Mouse (Mus musculus): ENCODE results near the gene Fancc.
A peak's percentile ranks its signal among the peaks of the same experiment; 100 is the strongest.
"Not testable (repeated sequence)": the region's sequence is repeated elsewhere in the genome, so short reads cannot be mapped to it uniquely, and the experiment has no call there.

Fancc gene

DNA sequence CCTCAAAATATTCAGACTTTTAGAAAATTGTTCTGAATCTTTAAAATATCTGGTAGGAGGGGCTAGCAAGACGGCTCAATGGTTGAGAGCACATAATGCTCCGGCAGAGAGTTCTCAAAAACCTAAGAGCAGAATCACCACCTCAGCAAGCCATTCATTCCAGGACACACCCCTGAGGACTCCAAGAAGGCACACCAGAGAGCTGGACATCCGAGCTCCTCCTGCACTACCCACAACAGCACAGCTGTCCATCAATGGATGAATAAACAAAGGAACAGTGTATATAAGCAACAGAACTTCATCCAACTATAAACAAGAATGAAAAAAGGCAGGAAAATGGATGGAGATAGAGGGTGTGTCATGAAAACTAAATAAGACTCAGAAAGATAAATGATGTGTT, 80.3 kb downstream of the Fancc start:
- DNase-seq: no peak

DNA sequence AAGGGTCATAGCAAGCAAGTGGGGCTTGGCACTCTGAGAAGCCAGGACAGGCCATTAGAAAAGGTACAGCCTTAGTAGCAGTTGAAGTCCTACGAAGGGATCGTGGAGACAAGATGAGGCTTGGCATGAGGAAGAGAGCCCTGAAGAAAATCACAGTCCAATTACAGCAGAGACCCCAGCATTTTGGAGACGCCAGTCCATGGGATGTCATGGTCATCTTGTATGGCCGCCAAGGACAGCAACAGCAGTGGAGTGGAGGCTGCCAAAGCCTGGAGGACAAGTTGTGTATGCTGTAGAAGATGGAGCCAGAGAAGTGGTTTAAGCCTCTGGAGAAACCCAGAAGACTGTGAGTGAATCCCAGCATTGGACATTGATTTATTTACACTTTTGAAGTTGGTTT, 84.4 kb downstream of the Fancc start:
- no peak for DNase-seq

DNA sequence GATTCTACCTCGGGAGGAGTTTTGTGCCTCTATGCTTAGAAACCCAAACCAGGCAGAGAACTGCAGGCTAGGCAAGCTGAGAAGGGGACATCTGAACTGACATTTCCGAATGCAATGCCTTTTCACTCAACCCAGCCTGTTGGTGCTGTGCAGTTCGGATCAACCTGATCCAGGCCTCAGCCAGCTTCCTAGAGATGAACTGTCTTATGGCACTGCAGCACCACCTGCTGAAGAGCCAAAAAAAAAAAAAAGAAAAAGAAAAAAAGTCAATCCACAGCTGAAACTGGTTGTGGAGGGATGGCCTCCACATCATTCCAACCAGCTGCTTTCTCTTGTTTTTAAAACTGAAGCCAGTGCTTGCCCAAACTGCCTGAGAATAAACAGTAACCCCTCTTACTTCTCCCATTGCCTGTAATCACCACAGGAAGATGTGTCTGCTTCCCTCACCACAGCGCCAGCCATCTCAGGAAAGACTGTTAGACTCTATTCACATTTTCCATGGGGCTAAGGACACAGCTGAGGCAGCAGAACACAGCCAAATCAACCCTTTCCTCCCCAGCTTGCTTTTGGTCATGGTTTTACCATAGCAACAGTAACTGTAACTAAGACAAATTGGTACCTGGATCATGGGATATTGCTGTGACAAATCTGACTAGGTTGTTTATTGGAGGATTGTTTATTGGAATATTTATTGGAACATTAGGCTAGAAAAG, 85.6 kb downstream of the Fancc start:
- no peak for DNase-seq

DNA sequence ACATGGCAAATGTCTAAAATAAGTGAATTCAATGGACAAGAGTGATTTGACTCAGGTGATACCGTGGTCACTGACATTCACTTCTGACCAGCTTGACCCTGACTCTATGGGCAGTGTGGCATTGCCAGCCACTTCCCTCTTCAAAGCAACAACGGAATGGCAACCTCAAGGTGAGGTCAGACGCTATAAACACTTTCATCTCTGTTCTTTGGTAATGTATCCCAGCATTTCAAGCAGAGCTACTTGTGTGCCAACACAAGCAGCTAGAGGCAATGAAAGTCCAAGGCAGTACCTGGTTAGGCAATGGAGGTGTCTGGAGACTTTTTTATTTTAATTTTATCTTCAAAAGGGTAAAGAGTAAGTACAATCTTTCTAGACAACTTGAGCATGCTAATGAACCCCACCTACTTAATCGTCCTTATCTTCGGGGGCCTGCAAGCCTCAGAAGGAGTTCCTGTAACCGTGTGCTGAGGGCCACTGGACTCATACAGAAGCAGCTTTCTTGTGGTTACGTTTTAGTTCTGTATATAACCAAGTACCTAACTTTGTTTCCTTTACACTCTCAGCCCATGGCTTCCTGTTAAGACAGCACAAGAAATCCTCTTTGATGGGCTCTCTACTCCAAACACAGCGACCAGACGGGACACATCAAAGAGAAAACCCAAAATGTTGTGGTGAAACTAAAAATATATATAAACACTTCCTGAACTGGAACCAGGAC, 86.3 kb downstream of the Fancc start:
- DNase-seq: peak; percentile 12

DNA sequence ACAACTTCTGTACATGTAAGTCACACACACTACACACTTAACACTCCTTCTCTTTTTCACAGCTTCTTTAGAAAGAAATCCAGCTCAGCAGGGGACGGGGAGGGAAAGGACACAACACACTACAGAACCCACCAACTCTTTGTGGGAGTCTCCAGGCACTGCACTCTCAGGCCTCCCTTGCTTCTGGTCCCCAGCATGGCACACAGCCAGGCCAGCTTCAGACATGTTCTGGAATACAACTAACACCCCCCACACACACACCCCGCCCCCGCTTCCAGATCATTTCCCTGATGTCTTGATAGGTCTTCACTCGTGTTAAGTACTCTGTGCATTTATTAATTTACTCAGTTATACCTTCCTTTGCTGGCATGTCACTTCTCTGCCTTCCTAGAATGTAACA, 91.9 kb downstream of the Fancc start:
- DNase-seq: no peak

DNA sequence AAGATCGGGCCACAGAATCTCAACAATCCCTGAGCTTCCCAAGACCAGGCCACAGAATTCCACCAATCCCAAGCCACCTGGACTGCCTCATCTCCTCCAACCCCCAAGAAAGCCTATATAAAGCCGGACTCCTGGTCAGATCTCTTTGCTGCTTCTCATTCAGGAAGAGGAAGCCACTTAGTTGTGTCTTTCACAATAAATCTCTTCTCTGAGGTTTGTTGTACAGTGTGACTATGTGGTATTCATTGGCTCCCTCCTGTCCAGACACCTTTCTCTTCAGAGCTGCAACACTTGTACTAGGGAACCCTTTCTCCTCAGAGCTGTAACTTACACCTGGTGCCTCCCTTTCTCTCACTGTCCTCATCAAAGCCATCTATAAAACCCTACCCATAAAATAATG, 92.4 kb downstream of the Fancc start:
- DNase-seq: no peak

DNA sequence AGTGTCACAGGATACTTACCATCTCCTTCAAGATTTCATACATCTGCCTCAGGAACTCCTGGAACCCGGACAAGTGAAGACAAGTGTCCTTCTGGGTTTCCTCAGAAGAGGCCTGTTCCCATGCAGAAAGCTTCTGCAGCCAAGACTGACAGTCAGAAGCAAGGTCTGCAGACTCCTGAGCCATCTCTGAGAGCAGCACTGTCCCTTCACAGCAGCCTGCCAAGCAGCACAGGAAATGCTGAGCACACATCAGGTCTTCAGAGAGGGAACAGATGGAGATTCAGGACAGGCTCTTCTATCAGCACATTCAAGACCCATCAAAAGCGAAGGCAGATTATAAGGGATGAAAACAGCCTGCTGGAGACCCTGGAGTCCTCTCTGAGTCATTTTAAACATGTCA, 94.3 kb downstream of the Fancc start:
- DNase-seq: no peak

DNA sequence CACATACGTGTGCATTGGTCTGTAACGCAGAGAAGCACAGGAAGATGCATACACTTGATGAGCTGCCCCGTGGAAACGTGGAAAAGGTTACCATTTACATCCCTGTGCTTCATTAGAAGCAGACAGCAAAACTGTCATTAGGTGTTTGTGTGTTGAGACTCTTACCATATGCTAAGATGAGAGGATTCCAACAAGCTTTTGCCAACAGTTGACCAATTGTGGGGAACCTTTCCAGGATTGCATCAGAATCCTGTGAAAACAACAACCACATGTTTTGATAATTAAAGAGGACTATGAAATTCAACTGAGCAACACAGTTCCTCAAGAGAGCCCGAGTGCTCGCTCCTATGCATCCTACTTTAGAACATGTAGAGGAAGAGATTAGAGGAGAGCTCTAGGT, 97.0 kb downstream of the Fancc start:
- DNase-seq: no peak

DNA sequence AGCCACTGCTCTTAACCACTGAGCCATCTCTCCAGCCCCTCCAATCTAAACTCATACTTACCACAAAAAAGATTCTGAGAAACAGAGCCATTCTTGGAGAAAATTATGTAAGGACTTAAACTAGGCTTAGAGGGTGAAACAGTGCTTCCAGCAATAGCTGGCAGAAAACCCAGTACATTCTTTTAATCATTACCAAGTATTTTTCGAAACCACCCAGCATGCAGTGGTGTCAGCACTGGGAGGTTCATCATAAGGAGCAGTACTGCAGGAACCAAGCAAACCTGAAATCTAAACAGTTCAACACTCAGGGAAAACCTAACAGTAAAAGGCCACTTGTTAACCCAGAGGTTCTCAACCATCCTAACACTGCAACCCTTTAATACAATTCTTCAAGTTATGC, 99.7 kb downstream of the Fancc start:
- DNase-seq: peak; percentile 54

DNA sequence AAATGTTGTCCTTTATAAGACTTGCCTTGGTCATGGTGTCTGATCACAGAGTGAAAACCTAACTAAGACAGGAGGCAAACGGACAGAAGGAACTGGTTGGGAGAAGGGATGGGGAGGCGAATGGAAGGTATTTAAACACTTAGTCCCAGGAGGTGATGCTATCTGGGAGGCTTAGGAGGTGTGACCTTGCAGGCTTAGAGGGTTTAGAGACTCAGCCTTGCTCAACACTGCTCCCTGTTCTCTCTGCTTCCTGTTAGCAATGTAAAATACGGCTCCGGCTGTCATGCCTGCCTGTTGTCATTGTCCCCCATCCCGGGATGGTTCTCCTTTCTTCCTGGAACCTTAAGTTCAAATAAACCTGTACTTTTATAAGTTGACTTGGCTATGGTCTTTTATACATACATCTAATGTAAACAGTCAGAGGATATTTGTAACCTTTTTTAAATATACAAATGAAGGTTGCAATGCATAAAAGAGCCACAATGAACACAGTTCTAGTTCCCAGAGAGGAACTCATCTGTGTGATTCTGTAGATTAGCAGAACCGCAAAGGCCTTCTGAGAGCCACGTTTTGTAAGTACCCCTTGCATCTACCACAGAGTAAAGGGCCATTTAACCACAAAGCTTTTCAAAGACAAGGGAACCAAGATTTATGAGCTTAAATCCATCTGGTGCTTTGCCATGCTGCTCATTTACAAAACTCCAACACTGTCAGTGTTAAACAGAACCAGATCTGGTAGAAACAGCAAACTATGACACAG, 102.6 kb downstream of the Fancc start:
- DNase-seq: no peak

DNA sequence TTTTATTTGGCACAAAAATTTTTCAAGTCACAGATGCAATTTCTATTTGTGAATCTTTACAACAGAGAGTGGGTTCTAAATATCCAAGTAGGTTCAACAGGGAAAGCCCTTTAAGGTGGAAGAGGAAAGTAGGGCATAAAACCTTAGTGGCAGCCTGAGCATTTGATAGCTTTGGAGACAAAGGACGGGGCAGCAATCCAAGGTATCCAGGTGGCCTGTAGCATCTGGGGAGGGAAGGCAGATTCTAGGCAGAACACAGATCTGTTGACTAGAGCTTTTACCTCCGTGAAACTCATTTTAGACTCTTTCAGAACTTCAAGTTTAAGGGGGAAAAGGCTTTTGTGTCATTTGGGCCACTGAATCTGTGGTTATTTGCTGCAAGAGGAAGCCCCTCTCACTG, 111.8 kb downstream of the Fancc start:
- DNase-seq: no peak

DNA sequence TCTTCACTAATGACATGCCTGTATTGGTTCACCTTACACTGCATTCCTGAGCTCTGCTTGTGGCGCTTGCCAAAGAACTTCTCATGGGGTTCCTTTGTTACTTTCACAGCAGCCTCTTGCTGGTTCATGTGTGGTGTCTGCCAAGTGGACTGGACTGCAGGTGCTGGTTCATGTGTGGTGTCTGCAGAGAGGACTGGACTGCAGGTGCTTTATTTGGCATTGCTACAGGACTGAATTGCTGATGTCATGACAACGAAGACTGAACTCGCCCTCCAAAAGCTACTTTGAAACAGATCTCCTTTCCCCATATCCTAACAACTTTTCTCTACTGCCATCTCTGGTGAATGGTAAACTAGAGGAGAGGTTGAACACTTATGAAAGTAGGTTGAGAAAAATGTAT, 112.3 kb downstream of the Fancc start:
- DNase-seq: no peak

DNA sequence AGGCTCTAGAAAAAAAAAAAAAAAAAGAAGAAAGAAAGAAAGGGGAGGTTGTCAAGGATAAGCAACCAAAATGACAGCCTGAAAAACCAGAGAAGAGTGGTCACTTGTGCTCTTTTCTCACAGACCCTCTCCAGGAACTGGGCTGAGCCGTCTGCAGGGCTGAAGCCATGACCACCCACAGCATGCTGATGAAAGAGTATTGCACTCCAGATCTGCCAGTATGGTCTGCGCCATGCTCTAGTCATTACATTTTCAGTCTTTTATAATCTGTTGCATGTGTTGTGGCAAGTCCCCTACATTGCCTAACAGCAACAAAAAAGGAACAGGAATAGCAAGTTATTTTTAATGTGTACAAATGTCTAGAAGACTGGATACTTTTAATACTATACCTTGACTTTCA, 114.9 kb downstream of the Fancc start:
- DNase-seq: no peak

DNA sequence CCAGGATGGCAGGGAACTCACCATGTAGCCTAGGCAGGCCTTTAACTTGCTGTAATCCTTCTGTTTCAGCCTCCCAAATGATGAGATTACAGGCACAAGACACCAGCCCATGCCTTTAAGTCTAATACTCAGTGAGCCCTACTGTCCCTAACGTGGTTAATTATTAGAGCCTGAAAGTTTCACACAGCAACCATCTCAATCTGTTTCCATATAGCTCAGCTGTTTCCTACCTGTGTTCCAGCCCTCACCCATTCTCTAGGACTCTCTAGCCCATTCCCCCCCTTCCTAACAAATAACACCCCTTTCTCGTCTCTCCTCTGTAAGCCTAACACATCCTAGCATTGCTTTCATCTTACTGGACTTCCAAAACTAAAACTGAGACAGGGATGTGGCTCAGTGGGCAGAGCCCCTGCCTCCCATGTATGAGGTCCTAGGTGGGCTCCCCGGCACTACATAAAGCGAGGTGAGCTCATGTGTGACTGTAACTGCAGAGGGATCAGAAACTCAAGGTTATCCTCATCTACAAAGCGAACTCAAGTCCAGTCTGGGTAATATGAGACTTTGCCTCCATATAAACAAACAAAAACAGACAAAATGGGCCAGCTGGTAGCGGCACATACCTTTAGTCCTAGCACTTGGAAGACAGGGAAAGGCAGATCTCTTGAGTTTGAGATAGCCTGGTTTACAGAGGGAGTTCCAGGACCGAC, 123.5 kb downstream of the Fancc start:
- DNase-seq: peak; percentile 13

DNA sequence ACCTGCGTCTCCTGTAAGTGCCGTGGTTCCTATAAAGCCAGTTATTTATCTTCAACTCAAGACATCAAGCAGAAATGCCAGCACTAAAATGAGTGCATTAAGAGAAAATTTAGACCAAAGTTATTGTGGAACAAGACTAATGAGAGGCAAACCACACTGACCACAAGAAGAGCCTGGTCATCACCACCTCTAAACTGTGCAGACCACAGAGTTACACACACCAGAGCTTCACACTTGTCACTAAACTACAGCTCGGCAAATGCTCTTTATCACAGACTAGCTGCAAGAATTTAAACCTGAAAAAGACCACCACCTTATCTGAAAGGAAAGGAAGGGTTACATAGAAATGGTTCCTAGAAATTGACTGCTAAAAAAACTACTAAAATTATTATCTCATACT, 135.3 kb downstream of the Fancc start:
- no peak for DNase-seq

DNA sequence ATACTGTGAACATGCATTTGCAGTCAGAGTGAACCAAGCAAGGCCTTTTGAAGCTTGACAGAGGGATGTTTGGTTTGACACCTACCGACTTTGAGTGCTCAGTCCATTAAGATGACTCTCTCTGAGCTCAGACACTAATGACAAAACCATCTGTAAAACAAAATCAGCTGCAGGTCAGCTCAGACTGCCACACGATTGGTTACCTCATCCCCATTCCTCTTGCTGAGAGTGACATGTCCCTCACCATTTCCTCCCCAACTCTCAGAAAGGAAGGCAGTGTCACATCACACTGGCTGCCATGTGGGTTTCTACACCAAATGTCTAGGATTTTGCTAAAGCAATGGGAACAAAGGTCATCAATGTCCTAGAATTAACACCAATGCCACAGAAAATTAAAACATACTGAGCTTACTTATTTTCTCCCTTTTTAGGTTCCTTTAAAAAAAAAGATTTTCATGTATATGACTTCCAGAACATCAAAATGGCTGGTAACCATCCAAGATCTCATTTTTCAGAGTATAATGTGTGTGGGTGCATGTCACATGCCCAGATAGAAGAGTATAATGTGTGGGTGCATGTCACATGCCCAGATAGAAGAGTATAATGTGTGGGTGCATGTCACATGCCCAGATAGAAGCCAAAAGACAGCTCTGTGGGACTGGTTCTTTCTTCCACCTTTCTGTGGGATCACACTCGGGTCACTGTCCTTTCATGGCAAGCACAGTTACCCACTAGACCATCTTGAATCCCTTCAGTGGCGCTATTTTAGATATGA, 136.8 kb downstream of the Fancc start:
- DNase-seq: no peak

DNA sequence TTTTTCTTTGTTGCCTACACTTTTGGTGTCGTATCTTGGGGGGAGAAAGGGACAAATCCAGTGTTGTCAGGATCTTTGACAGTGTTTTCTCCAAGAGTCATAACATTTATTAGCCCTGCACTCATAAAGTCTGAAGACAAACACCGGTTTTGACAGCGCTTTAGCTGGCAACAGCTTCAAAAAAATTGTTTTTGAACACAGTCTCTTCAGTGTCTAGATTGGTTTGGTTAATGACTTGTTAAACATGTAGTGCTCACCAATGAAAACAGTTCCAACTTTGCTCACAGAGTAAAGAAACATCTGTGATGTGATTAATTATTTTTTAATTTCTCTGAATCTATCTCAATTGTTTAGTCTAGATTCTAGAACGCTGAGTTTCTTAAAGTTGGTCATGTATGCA, 137.7 kb downstream of the Fancc start:
- no peak for DNase-seq

DNA sequence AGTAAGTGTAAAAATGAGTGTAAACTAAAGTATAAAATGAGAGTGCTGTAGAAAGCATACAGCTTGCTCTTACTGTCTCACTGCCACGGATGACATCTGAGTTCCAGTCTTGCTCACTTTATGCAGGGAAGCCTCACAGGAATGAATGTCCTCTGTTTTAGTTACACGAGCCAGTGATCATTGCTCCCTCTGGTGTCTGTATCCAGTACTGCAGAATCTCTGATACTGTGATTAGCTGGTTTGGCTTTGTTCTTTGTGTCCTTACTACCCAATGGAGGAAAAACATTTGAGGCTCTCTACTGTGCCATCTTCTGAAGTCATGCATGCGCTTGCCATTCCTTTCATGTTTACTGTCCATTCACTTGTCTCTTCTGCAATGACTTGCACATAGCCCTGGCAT, 140.5 kb downstream of the Fancc start:
- peak; percentile 55 for DNase-seq

DNA sequence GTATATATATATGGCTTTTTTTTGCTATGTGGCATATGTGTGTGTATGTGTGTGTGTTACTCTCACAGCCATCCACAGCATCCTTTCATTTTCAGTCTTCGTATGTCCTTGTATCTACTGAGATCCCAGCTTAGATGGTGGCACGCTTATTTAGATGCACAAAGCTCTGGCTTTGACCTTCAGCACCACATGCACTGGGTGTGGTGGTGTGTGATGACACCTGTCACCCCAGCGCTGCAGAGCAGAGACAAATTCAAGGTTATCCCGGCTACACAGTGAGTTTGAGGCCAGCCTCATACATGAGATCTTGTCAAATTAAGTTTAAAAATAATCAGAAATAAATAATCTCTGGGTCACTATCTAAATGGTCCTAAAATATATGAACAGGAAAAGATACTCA, 141.0 kb downstream of the Fancc start:
- no peak for DNase-seq

DNA sequence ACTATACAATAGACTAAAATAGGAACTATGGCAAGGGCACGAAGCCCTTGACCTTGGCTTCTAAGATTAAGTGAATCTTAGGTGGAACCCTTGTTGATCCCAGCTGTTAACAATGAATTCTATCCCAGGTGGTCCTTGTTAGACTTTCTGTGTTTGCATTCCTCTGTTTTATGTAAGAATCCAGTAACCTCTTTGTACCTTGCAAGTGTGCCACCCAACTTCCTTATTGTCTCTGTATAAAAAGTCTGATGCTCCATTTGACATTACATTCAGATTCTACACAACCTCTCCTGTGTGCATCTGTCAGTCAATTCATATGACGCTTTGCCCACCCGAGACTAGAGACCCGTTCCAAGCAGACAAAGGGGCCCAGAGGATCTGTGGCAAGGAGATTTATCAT, 143.8 kb downstream of the Fancc start:
- DNase-seq: not testable (repeated sequence)

DNA sequence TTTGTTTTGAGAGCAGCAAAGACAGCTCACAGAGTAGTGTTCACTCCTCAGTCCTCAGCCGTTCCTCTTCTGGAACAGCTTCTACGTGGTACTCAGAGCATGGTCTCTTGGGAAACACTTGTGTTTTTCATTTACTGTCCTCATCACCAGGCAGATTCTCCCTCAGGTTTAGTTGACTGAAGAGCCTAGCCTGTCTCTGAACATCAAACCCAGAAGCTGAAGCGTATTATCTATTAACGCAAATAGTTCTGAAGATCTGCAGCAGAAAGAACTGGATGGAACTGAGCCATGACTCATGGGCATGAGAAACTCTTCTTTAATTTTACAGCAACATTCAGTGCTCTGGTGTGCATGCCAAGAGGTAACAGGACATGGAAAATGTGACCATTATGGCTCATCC, 147.0 kb downstream of the Fancc start:
- no peak for DNase-seq

DNA sequence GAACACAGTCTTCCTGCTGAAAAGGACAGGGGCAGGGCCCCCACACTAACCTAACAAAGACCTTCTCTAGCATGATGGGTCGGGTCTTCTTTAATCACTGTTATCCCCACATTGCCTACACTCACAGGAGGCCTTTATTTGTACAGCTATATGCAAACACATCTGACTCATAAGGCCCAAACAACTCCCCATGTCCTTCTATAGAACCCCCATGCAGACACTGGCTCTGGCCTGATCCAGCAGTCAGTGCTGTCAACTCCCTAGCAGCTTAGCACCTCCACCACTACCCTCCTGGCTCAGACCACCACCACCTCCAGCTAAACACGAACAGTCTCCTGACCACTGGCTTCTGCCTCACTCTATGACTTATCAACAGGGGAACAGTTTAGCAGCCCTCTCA, 149.4 kb downstream of the Fancc start:
- no peak for DNase-seq
